In the genomic region with DNA sequence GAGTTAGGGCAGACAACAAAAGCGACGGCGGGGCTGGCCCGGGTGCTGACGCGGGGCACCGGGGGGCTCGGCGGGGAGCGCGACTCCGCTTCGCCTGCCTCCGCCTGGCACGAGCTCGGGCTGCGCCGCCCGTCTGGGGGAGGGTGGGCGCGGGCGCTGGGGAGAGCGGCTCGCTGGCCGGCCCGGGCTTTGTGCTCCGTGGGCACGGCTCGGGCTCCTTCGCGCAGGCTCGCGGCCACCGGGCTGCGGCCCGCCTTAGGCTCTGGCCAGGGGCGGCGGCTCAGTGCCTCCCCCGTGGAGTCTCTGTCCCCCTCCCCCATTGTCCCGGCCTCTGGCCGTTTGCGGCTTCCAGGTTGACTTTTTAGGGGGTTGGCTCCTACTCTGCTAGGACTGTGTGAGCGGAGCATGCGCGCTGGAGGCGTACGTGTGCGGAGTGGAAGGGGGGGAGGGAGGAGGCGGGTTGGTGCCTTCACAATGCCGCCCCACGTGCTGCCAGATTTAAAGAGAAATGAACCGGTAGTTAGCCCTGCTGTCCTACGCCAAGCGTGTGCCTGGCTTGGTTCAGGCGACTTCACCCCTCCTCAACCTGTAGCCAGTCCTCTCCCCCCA, we compare ENCODE assay signal across 7 mouse cellular contexts. TPM values are rescaled to one million over a fixed set of nuclear protein-coding genes. Genes with fewer than 3 reads are reported as not detected.
A peak's percentile ranks its signal among the peaks of the same experiment; 100 is the strongest.
DNase-seq lines count a peak whose midpoint lies in the region; ATAC-seq and TF ChIP-seq lines count a peak whose summit lies in the region.

No protein-coding gene starts in this region.

- 1% methylated on average over 55 of the region's 55 CpGs for WGBS in embryonic facial prominence, embryonic 10.5 days
- 1% methylated on average over 39 of the region's 55 CpGs for WGBS in intestine, postnatal 0 days
- WGBS in midbrain, embryonic 12.5 days = under 1% methylated on average over 43 of the region's 55 CpGs
- WGBS in small intestine, adult 2 months = under 1% methylated on average over 54 of the region's 55 CpGs

- peak overlapping the region; percentile 76 for H3K4me2 ChIP-seq in intestine, postnatal 0 days (replicated peaks; ENCODE audit: low read depth)
- peak overlapping the region; percentile 59 for H3K4me2 ChIP-seq in midbrain, embryonic 12.5 days (replicated peaks)

- peak; percentile 51; the same call in 1 of the 2 replicates for TF ChIP-seq POLR2A in small intestine, adult 2 months (IDR thresholded peaks at IDR 0.05; ENCODE audit: low read depth, low read length)

- H3K9me3 ChIP-seq in embryonic facial prominence, embryonic 10.5 days = no peaks in the 10 kb centered on the region
- no peaks in the 10 kb centered on the region for H3K9me3 ChIP-seq in intestine, postnatal 0 days (ENCODE audit: control insufficient read depth)
- no peaks in the 10 kb centered on the region for H3K9me3 ChIP-seq in midbrain, embryonic 12.5 days

- TF ChIP-seq CTCF in intestine, postnatal 0 days (IDR thresholded peaks at IDR 0.05; ENCODE audit: low read depth) = no peak
- TF ChIP-seq CTCF in small intestine, adult 2 months (IDR thresholded peaks at IDR 0.05; ENCODE audit: extremely low read depth, insufficient read length, insufficient replicate concordance, low read depth, low read length) = no peak

- H3K36me3 ChIP-seq in embryonic facial prominence, embryonic 10.5 days (replicated peaks) = no peaks in the 10 kb centered on the region
- H3K36me3 ChIP-seq in intestine, postnatal 0 days (ENCODE audit: control insufficient read depth, insufficient read depth) = no peaks in the 10 kb centered on the region
- H3K36me3 ChIP-seq in midbrain, embryonic 12.5 days = no peaks in the 10 kb centered on the region
- H3K36me3 ChIP-seq in small intestine, adult 2 months (ENCODE audit: control insufficient read depth, insufficient read depth, low read length) = no peaks in the 10 kb centered on the region

- peak overlapping the region; percentile 100 for H3K27ac ChIP-seq in embryonic facial prominence, embryonic 10.5 days (replicated peaks)
- H3K27ac ChIP-seq in intestine, postnatal 0 days (ENCODE audit: low read depth, low read length) = peak overlapping the region; percentile 99
- H3K27ac ChIP-seq in midbrain, embryonic 12.5 days (replicated peaks) = peak overlapping the region; percentile 96
- H3K27ac ChIP-seq in small intestine, adult 2 months (ENCODE audit: insufficient read depth, low read depth, low read length) = peak overlapping the region; percentile 96

- DNase-seq in adrenal gland, postnatal 10 days = peak; percentile 94
- peak; percentile 96 for DNase-seq in embryonic facial prominence, embryonic 10.5 days (ENCODE audit: low spot score)
- peak; percentile 57 for DNase-seq in gonadal fat pad, adult 2 months (ENCODE audit: low read depth)
- peak; percentile 96 for DNase-seq in left cerebral cortex, postnatal 4 days

- intact Hi-C loops in left cerebral cortex, postnatal 4 days (cut with DNase I) = no loop called here

- ATAC-seq in intestine, postnatal 0 days = peak; percentile 85
- ATAC-seq in midbrain, embryonic 12.5 days (ENCODE audit: low FRiP score, low read depth) = peak; percentile 88

- peak overlapping the region; percentile 90 for H3K9ac ChIP-seq in intestine, postnatal 0 days (ENCODE audit: low read depth, low read length)
- H3K9ac ChIP-seq in midbrain, embryonic 12.5 days (replicated peaks) = peak overlapping the region; percentile 96

- H3K4me3 ChIP-seq in embryonic facial prominence, embryonic 10.5 days = peak overlapping the region; percentile 99
- peak overlapping the region; percentile 88 for H3K4me3 ChIP-seq in intestine, postnatal 0 days (ENCODE audit: low read depth, low read length)
- peak overlapping the region; percentile 88 for H3K4me3 ChIP-seq in midbrain, embryonic 12.5 days
- peak overlapping the region; percentile 83 for H3K4me3 ChIP-seq in small intestine, adult 2 months (ENCODE audit: low read depth, low read length)

- H3K4me1 ChIP-seq in embryonic facial prominence, embryonic 10.5 days = peaks cover 13% of the 10 kb centered on the region
- no peaks in the 10 kb centered on the region for H3K4me1 ChIP-seq in intestine, postnatal 0 days (replicated peaks; ENCODE audit: control insufficient read depth, insufficient read depth, low read length)
- peaks cover 10% of the 10 kb centered on the region for H3K4me1 ChIP-seq in midbrain, embryonic 12.5 days
- no peaks in the 10 kb centered on the region for H3K4me1 ChIP-seq in small intestine, adult 2 months (ENCODE audit: control insufficient read depth, insufficient read depth, insufficient read length, low read length)

- no peaks in the 10 kb centered on the region for H3K27me3 ChIP-seq in embryonic facial prominence, embryonic 10.5 days (replicated peaks; ENCODE audit: low read depth, poor library complexity, severe bottlenecking)
- H3K27me3 ChIP-seq in intestine, postnatal 0 days (replicated peaks; ENCODE audit: control insufficient read depth, insufficient read depth, low read length) = no peaks in the 10 kb centered on the region
- H3K27me3 ChIP-seq in midbrain, embryonic 12.5 days = no peaks in the 10 kb centered on the region
- no peaks in the 10 kb centered on the region for H3K27me3 ChIP-seq in small intestine, adult 2 months (ENCODE audit: control insufficient read depth, insufficient read depth, low read length)

RNA-seq across cellular contexts. Expression of a gene that starts 1.1 kb away (rescaled TPM):
- 10 to 100 TPM; 45.0 to 45.9 TPM for total RNA-seq in adrenal gland, postnatal 10 days (2021)
- 89.0 and 91.5 TPM in 2 replicates for polyA plus RNA-seq in embryonic facial prominence, embryonic 10.5 days (2016; fragmentation: Nextera tagmentation; extraction: Ambion mirVana)
- 7.7 and 9.8 TPM in 2 replicates for polyA plus RNA-seq in gonadal fat pad, adult 2 months (2012; rRNA removed)
- polyA plus RNA-seq in intestine, postnatal 0 days (2015; fragmentation: Nextera tagmentation; extraction: Ambion mirVana) = 34.2 and 36.2 TPM in 2 replicates
- 10 to 100 TPM; 65.6 to 72.0 TPM for total RNA-seq in left cerebral cortex, postnatal 4 days (2021)
- 113 and 116 TPM in 2 replicates for polyA plus RNA-seq in midbrain, embryonic 12.5 days (2016; fragmentation: Nextera tagmentation; extraction: Ambion mirVana)
- polyA plus RNA-seq in small intestine, adult 2 months (2012; rRNA removed) = 5.9 and 8.9 TPM in 2 replicates

RNA-seq across cellular contexts. Expression of a gene that starts 57.9 kb away (rescaled TPM):
- total RNA-seq in adrenal gland, postnatal 10 days (2021) = under 1 TPM; 0.21 to 0.55 TPM
- 0.04 and 0.14 TPM in 2 replicates for polyA plus RNA-seq in embryonic facial prominence, embryonic 10.5 days (2016; fragmentation: Nextera tagmentation; extraction: Ambion mirVana)
- polyA plus RNA-seq in gonadal fat pad, adult 2 months (2012; rRNA removed) = 1.0 and 2.5 TPM in 2 replicates
- 11.1 and 12.2 TPM in 2 replicates for polyA plus RNA-seq in intestine, postnatal 0 days (2015; fragmentation: Nextera tagmentation; extraction: Ambion mirVana)
- under 1 TPM; 0.18 to 0.26 TPM for total RNA-seq in left cerebral cortex, postnatal 4 days (2021)
- 0.09 and 0.10 TPM in 2 replicates for polyA plus RNA-seq in midbrain, embryonic 12.5 days (2016; fragmentation: Nextera tagmentation; extraction: Ambion mirVana)
- 2.2 and 8.5 TPM in 2 replicates for polyA plus RNA-seq in small intestine, adult 2 months (2012; rRNA removed)

Comparison
In these comparisons a context has a peak if more than half of its experiments do, and no peak if none do; other contexts are left out.
1. Peak in every context shown above with its lines: DNase-seq, ATAC-seq, H3K4me3 ChIP-seq and H3K27ac ChIP-seq.